Mouse (Mus musculus) midbrain, embryonic 10.5 days (tissue): Measurements from ENCODE around the gene B3gntl1. TPM values are rescaled to one million over a fixed set of nuclear protein-coding genes. Genes with fewer than 3 reads are reported as not detected.

Source experiments
- DNase-seq: peaks from one replicate; pipeline ENCODE4 v3.0.0-alpha.2; 2017; ENCODE audit warnings: low spot score
- H3K27ac ChIP-seq: fragments of 300-500 bp; sonication (generic); replicated peaks from 2 replicates; pipeline ENCODE4 v1.5.1; 2016; ENCODE audit warnings: mild to moderate bottlenecking
- H3K27me3 ChIP-seq: fragments of 300-500 bp; sonication (generic); 2 replicates; pipeline ENCODE4 v1.6.1; 2016; ENCODE audit warnings: low read depth, mild to moderate bottlenecking; ENCODE audit not compliant: poor library complexity, severe bottlenecking
- H3K36me3 ChIP-seq: fragments of 300-500 bp; sonication (generic); 2 replicates; pipeline ENCODE4 v1.6.1; 2016; ENCODE audit warnings: mild to moderate bottlenecking, moderate library complexity
- H3K4me1 ChIP-seq: fragments of 300-500 bp; sonication (generic); 2 replicates; pipeline ENCODE4 v1.6.1; 2016
- H3K4me3 ChIP-seq: fragments of 300-500 bp; sonication (generic); 2 replicates; pipeline ENCODE4 v1.5.1; 2016; ENCODE audit warnings: mild to moderate bottlenecking, moderate library complexity
- H3K9me3 ChIP-seq: fragments of 300-500 bp; sonication (generic); replicated peaks from 2 replicates; pipeline ENCODE4 v1.6.1; 2016; ENCODE audit warnings: mild to moderate bottlenecking
- WGBS: fragments of 180-500 bp; shearing (Covaris S2); methylation state at CpG from one replicate; pipeline ENCODE4 v1.1.7; 2016; 5-methylcytosine and 5-hydroxymethylcytosine counted together
- polyA plus RNA-seq: library from polyadenylated mRNA; unstranded; fragments of >200 nt; fragmentation: Nextera tagmentation; extraction: Ambion mirVana; gene quantifications from 2 replicates; pipeline ENCODE4 v1.2.1, GENCODE M21; 2016

Gene B3gntl1
- polyA plus RNA-seq = 7.2 and 7.7 TPM in 2 replicates

- Histone ChIP-seq H3K27ac (peak within 1 kb of the TSS; percentile 91), H3K27me3 (no peaks in the 10 kb centered on the region), H3K4me3 (peak within 1 kb of the TSS; percentile 69), H3K9me3 (peaks cover 6% of the 10 kb centered on the region; the same call in 1 of the 2 replicates), H3K4me1 (peaks cover 20% of the 10 kb centered on the region), H3K36me3 (no peaks in the 10 kb centered on the region)
- DNase-seq = peak; percentile 98
- under 1% methylated on average over 46 of the region's 46 CpGs for WGBS
Measured at GRCm38 (mm10) chr11:121672990-121673572, at the start of gene B3gntl1. Gene B3gntl1 (minus strand): TSS chr11:121673153.

GRCm38 (mm10) chr11:121722434-121722833 lies 49.5 kb upstream of the B3gntl1 start:
- WGBS = 82% methylated on average over 2 of the region's 2 CpGs
- no peak for DNase-seq
- no peaks in the 10 kb centered on the region for H3K4me1 ChIP-seq

GRCm38 (mm10) chr11:121720752-121721151 lies 47.8 kb upstream of the B3gntl1 start:
- no peak for DNase-seq
- Histone ChIP-seq H3K4me1 (no peaks in the 10 kb centered on the region), H3K36me3 (0 out of 2 replicates have a peak, but pooled peaks cover 3% of the 10 kb centered on the region), H3K27me3 (no peaks in the 10 kb centered on the region), H3K4me3 (no peak overlapping the region), H3K9me3 (no peaks in the 10 kb centered on the region), H3K27ac (no peak overlapping the region)
- 94% methylated on average over 3 of the region's 3 CpGs for WGBS

More at GRCm38 (mm10) chr11:121722434-121722833, 49.5 kb upstream of the B3gntl1 start:
- no peak overlapping the region for H3K4me3 ChIP-seq
- 0 out of 2 replicates have a peak, but pooled peaks cover 3% of the 10 kb centered on the region for H3K36me3 ChIP-seq
- no peaks in the 10 kb centered on the region for H3K9me3 ChIP-seq
- no peaks in the 10 kb centered on the region for H3K27me3 ChIP-seq
- no peak overlapping the region for H3K27ac ChIP-seq

GRCm38 (mm10) chr11:121717724-121718123 lies 44.8 kb upstream of the B3gntl1 start:
- H3K27ac ChIP-seq = no peak overlapping the region
- H3K27me3 ChIP-seq = no peaks in the 10 kb centered on the region
- 69% methylated on average over 6 of the region's 6 CpGs for WGBS
- no peak overlapping the region for H3K4me3 ChIP-seq
- no peak for DNase-seq
- no peaks in the 10 kb centered on the region for H3K4me1 ChIP-seq
- H3K36me3 ChIP-seq = 0 out of 2 replicates have a peak, but pooled peaks cover 3% of the 10 kb centered on the region
- H3K9me3 ChIP-seq = no peaks in the 10 kb centered on the region

- no peak overlapping the region for H3K27ac ChIP-seq
- H3K9me3 ChIP-seq = no peaks in the 10 kb centered on the region
- H3K36me3 ChIP-seq = 0 out of 2 replicates have a peak, but pooled peaks cover 3% of the 10 kb centered on the region
- no peaks in the 10 kb centered on the region for H3K27me3 ChIP-seq
- WGBS = 83% methylated on average over 2 of the region's 2 CpGs
- H3K4me1 ChIP-seq = no peaks in the 10 kb centered on the region
- DNase-seq = no peak
- H3K4me3 ChIP-seq = no peak overlapping the region
Measured at GRCm38 (mm10) chr11:121714745-121715485, 42.0 kb upstream of the B3gntl1 start.

- 88% methylated on average over 2 of the region's 2 CpGs for WGBS
- Histone ChIP-seq H3K4me1 (no peaks in the 10 kb centered on the region), H3K4me3 (no peak overlapping the region), H3K9me3 (no peaks in the 10 kb centered on the region), H3K36me3 (0 out of 2 replicates have a peak, but pooled peaks cover 3% of the 10 kb centered on the region), H3K27ac (no peak overlapping the region), H3K27me3 (no peaks in the 10 kb centered on the region)
- DNase-seq = no peak
Measured at GRCm38 (mm10) chr11:121713569-121713968, 40.6 kb upstream of the B3gntl1 start.

- no peak for DNase-seq
- no peaks in the 10 kb centered on the region for H3K4me1 ChIP-seq
- H3K36me3 ChIP-seq = 0 out of 2 replicates have a peak, but pooled peaks cover 3% of the 10 kb centered on the region
- no peaks in the 10 kb centered on the region for H3K27me3 ChIP-seq
- H3K9me3 ChIP-seq = no peaks in the 10 kb centered on the region
- no peak overlapping the region for H3K4me3 ChIP-seq
- WGBS = 91% methylated on average over 6 of the region's 6 CpGs
- no peak overlapping the region for H3K27ac ChIP-seq
Measured at GRCm38 (mm10) chr11:121712987-121713386, 40.0 kb upstream of the B3gntl1 start.

- 93% methylated on average over 5 of the region's 5 CpGs for WGBS
- H3K9me3 ChIP-seq = no peaks in the 10 kb centered on the region
- no peak overlapping the region for H3K27ac ChIP-seq
- H3K36me3 ChIP-seq = no peaks in the 10 kb centered on the region
- H3K27me3 ChIP-seq = peaks cover 7% of the 10 kb centered on the region
- no peak for DNase-seq
- no peaks in the 10 kb centered on the region for H3K4me1 ChIP-seq
- no peak overlapping the region for H3K4me3 ChIP-seq
Measured at GRCm38 (mm10) chr11:121710245-121710644, 37.3 kb upstream of the B3gntl1 start.

- no peaks in the 10 kb centered on the region for H3K36me3 ChIP-seq
- H3K27ac ChIP-seq = no peak overlapping the region
- peaks cover under 1% of the 10 kb centered on the region; the same call in 1 of the 2 replicates for H3K4me1 ChIP-seq
- H3K27me3 ChIP-seq = peaks cover 16% of the 10 kb centered on the region
- WGBS = 86% methylated on average over 4 of the region's 4 CpGs
- no peaks in the 10 kb centered on the region for H3K9me3 ChIP-seq
- DNase-seq = no peak
- no peak overlapping the region for H3K4me3 ChIP-seq
Measured at GRCm38 (mm10) chr11:121709278-121709677, 36.3 kb upstream of the B3gntl1 start.

- Histone ChIP-seq H3K36me3 (no peaks in the 10 kb centered on the region), H3K27me3 (peaks cover 44% of the 10 kb centered on the region), H3K4me1 (peaks cover 27% of the 10 kb centered on the region), H3K9me3 (no peaks in the 10 kb centered on the region), H3K27ac (no peak overlapping the region), H3K4me3 (no peak overlapping the region)
- 54% methylated on average over 7 of the region's 7 CpGs for WGBS
- no peak for DNase-seq
Measured at GRCm38 (mm10) chr11:121706521-121707005, 33.6 kb upstream of the B3gntl1 start.

GRCm38 (mm10) chr11:121703619-121704215 lies 30.8 kb upstream of the B3gntl1 start:
- peaks cover 27% of the 10 kb centered on the region for H3K4me1 ChIP-seq
- no peaks in the 10 kb centered on the region for H3K9me3 ChIP-seq
- H3K4me3 ChIP-seq = peak overlapping the region; percentile 80
- H3K27me3 ChIP-seq = peaks cover 56% of the 10 kb centered on the region
- peak overlapping the region; percentile 74; the same call in 1 of the 2 replicates for H3K27ac ChIP-seq
- no peaks in the 10 kb centered on the region for H3K36me3 ChIP-seq
- no peak for DNase-seq
- WGBS = 15% methylated on average over 16 of the region's 16 CpGs

- H3K9me3 ChIP-seq = no peaks in the 10 kb centered on the region
- 1% methylated on average over 40 of the region's 40 CpGs for WGBS
- H3K4me1 ChIP-seq = peaks cover 27% of the 10 kb centered on the region
- H3K4me3 ChIP-seq = peak overlapping the region; percentile 80
- H3K27me3 ChIP-seq = peaks cover 56% of the 10 kb centered on the region
- DNase-seq = peak; percentile 47
- peak overlapping the region; percentile 74 for H3K27ac ChIP-seq
- no peaks in the 10 kb centered on the region for H3K36me3 ChIP-seq
Measured at GRCm38 (mm10) chr11:121702895-121703618, 30.1 kb upstream of the B3gntl1 start.
